Mouse (Mus musculus): Measurements from ENCODE around the gene Popdc3. TPM values are rescaled to one million over a fixed set of nuclear protein-coding genes. Genes with fewer than 3 reads are reported as not detected.
"Not testable (repeated sequence)": the region's sequence is repeated elsewhere in the genome, so short reads cannot be mapped to it uniquely, and the experiment has no call there.

The Popdc3 gene
- not detected in 2 replicates for polyA plus RNA-seq (2012)

DNA sequence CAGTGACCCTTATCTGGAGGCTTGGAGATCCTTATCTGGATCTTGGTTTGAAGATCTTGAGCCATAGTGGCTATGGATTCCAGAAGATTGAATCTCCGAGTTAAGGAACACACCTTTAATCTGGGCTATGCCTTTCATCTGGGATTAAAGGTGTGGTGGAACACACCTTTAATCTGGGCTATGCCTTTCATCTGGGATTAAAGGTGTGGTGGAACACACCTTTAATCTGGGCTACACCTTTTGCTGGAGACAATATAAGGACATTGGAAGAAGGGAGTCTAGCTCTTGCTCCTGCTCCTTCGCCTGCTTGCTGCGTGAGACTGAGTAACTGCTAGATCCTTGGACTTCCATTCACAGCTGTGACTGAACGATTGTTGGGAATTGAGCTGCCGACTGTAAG lies at the start of gene Popdc3:
Gene Popdc3 (plus strand): TSS at position 301 of the 400 bp plus-strand sequence.
- not testable (repeated sequence) for TF ChIP-seq GATA1 (IDR thresholded peaks at IDR 0.05; ENCODE audit: low read length)

DNA sequence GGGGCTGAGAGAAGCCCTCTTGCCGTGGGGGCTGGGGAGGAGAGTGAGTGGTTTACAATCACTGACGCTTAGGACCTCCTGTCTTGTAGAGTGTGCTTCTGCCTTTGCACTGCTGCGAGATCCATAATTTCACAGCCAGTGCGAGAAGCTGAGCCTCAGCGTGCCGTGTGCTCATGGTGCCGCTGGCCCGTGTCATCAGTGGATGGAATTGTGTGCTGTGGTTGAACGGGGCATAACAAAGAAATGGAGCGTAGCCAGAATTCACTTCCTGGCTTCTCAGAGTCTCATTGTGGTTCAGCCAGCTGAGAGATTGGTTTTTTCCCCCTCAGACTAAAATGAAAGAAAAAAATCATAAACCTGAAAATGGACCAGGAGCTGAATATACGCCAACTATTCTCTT lies 48.8 kb upstream of the Popdc3 start:
- TF ChIP-seq GATA1 (IDR thresholded peaks at IDR 0.05; ENCODE audit: low read length) = no peak

DNA sequence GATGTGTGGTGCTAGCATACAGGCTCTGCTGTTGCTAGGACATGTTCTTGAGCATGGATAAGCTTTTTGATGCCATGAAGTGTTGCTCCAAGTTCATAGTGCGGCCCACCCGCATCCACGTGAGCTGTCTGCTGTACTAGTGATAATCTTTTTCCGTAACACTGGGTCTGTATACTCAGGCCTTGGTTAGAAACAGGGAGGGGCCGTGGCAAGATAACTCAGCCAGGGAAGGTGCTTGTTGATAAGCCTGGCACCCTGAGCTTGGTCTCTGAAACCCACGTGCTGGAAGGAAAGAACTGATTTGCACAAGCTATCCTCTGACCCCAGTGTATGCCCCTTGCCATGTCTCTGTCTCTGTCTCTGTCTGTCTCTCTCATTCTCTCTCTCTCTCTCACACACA lies 47.9 kb upstream of the Popdc3 start:
- peak; percentile 84 for TF ChIP-seq GATA1 (IDR thresholded peaks at IDR 0.05; ENCODE audit: low read length)

DNA sequence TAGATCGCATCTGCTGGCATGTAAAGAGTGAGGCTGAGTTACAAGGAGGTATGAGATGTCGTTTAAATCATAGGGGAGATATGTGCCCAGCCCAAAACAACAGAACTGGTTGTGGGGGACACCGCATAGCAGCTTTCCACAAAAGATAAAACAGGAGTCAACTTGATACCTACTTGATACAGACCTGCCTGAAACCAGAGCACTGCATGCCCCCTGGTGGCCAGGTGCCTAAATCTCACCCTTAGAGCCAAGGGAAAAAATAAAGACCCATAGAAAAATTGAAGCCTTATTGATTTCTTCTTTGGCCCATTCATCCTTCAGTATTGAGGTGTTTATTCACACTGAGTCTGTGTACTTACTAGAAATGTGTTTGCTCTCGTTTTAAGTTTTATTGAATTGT lies 45.5 kb upstream of the Popdc3 start:
- no peak for TF ChIP-seq GATA1 (IDR thresholded peaks at IDR 0.05; ENCODE audit: low read length)

DNA sequence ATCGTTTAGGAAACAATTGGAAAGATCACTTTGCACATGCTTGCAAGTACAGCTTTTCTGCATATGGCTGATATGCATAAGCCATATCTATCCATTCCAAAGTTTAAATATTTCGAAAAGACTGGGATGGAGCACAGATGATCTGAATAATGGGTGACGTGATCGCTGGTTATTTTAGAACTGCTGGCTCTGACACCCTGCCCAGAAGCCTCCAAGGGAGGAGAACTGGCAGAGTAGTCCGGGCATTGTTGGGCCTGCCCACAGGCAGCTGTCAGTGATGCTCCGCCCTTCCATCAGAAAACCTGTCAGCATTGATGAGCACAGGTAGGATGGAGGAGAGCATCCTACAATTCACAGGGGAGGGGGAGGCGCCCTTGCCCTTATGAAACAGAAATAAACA lies 41.1 kb upstream of the Popdc3 start:
- TF ChIP-seq GATA1 (IDR thresholded peaks at IDR 0.05; ENCODE audit: low read length) = no peak

DNA sequence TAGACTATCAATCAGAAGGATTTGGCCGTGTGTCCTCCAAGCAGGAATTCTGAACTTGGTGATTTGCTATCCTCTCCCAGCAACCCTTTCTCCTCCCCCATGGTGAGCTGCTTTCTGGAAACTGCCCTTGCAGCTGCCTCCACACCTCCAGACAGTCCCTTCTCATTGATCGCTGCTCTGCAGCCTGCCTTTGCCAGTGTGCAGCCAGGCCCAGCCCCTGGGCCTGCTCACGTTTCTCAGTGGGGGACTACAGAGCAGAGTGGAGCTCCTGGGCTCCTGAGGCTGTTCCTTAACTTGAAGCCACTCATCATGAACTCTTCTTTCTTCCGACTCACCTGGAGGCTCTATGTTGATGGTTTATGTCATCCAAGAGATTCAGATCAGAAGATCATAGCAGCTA lies 38.0 kb upstream of the Popdc3 start:
- TF ChIP-seq GATA1 (IDR thresholded peaks at IDR 0.05; ENCODE audit: low read length) = no peak

DNA sequence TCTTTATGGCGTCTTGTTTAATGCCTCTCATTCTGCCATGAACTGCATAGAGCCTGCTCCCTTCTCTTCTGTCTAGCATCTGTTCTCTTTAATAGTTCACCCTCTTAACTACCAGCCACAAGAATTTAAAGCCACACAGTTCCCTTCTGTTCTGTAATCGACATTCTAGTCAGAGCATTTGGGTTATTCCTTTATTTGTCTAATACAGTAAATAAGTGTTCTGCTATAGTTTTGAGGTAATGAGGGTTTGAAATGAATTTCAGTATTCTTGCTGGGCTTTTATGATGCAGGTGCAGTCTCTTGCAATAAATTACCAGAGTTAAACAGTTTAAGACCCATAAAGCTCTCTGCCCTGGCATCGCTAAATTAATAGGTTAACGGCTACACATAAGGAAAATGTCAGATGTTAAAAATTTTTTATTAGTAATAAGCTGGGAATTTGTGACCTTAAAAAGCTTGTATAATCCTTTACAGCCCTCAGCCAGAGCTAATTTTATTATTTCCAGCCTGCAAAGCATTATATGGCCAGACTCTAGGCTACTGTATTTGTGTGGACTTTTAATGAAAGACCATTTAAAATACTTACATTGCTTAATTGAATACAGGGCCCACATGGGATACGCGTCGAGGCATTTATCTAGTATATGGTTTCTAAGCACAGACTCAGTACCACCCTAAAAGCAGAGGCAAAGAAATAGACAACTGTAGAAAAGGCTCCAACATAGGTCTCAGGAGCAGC lies 37.3 kb upstream of the Popdc3 start:
- no peak for TF ChIP-seq GATA1 (IDR thresholded peaks at IDR 0.05; ENCODE audit: low read length)

DNA sequence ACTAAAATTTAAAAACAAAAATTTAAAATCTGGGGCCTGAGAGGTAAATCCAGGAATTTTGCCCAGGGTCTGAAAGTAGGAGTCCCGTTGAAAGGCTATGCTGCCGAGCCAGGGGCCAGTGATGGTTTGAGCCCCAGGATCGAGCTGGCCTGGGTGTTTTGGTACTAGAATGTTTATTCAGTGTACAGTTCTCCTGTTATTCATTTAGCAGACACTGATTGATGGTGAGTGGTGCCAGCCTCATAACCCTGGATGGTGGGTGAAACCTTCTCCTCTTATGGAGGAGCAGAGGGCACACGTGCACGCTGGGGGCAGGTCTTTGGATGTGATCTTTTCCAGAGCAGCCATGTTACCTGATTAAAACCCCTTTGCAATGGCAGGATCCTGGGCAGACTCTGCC lies 35.5 kb upstream of the Popdc3 start:
- TF ChIP-seq GATA1 (IDR thresholded peaks at IDR 0.05; ENCODE audit: low read length) = no peak

DNA sequence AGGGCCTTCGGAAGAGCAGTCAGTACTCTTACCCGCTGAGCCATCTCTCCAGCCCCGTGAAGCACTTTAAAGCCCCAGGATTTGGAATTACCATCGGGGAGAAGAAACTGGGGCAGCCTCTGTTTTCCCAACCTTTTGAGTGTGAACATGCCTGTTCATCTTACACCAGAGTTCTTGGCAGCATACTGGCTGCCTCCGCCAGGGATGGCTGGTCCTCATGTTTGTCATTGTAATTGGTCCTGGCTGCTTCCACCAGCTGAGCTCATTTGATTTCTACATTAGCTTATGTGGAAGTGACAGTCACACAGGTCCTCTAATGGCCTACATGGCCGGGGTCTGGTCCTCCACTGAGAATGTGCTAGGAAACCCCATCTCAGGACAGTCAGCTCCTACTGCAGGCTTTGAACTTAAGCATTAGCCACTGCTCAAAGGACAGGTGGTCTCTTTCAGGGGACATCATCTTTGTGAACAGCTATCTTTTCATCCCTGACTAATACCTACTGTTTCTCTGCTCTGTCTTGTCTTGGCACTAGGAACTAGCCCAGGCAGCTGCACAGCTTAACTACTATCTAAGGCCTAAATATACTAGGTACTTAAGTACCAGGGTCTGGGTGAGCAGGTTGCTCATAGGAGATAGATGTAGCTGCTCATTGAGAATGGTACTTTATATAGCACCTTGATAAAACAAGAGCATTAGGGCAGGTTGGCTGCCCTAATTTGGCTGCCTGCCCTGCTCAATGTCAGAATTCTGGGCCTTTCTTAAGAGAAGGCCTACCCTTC lies 33.7 kb upstream of the Popdc3 start:
- no peak for TF ChIP-seq GATA1 (IDR thresholded peaks at IDR 0.05; ENCODE audit: low read length)

DNA sequence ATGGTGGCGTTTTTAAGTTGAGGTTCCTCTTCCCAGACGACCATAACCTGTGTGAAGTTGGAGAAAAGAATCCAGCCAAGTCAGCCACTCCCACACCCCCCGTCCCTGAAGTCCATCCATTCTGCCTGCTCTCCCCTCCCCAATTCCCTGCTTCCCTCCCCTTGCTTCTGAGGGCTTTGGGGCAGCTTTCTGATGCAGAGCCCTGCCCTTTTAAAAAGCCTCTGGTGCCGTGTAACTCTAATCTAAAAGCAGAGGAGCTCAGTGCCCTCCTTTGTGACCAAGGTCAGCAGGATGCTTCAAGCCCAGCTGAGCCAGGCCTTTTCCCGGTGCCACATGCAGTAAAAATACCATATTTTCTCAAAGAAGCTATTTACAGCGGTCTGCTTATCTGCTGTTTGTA lies 31.1 kb upstream of the Popdc3 start:
- no peak for TF ChIP-seq GATA1 (IDR thresholded peaks at IDR 0.05; ENCODE audit: low read length)

DNA sequence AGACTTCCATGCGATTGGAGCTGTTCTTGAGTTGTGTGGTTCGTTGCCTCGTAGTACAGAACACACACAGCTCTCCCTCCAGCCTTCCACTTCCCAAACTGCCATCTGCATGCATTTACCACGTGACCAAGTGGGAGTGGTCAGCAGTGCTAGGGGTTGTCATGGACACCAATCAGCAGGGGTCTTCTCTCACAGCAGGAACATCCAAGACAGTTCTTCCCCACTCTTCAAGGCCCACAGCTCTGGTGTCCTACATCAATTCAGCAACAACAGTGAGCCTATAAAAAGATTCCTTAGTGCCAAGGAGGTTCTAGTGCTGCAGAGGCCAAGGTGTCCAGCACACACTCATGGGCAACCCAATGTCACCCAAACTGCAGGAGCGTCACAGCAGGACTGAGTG lies 26.8 kb upstream of the Popdc3 start:
- no peak for TF ChIP-seq GATA1 (IDR thresholded peaks at IDR 0.05; ENCODE audit: low read length)

DNA sequence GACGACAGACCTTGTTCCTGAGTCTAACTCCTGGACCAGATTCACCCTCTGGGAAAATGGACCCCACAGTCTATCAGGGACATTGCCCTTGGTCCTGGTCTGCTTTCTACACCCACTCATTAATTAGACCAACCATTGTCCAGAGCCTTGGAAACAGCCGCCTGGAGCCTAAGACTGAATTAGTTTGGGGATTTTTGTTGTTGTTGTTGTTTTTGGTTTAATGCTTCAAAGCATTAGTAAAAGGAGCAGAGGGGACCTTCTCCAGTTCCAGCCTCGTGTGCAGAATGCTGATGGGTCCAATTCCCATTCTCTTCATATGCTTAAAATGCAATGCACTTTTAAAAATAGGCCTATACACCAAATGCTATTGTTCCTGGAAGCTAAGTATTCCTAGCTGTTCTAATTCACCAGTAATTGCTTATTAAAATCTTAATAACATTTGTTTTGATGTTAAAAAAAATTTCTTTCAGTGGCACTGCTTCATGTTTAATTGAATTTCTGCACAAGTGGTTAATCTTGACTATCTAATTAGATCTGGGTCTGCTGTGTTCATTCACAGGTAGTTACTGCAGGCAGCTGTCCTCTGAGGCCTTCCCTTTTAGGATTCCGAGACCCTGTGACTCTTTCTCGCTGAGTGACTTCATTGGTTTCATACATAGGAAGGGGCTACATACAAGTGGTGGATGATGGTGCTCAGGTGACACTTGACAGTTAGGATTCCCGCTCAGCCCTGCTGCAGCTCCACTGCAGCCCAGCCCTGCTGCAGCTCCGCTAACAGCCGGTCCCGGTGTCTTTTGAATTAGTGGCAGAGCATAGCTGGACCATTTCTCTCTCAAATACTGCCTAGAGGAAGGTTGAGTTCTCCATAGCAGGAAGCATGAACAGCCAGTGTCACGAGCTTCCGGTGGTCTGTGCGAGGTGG lies 25.9 kb upstream of the Popdc3 start:
- TF ChIP-seq GATA1 (IDR thresholded peaks at IDR 0.05; ENCODE audit: low read length) = no peak

DNA sequence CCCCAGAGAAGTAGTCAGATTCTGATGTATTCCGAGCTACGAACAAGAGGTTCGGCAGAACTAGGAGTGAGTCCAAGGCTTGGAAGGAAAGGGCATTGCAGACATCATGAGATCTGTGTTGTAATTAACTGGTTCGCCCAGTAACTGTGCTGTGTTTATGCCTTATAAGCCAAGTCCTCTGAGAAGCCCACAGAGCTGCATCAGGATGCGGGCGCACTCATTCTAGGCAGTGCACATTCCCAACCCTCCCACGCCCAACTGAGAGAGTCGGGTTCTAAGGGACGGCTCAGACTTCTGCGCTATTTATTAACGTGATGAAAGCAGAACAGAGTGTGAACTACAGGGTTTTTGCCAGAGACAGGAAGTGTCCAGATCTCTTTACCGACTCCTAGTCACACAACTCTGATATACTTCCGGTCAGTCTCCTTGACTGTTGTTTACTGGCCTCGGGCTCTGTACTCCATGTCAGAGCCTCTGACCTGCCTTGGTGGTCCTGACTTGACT lies 23.3 kb upstream of the Popdc3 start:
- TF ChIP-seq GATA1 (IDR thresholded peaks at IDR 0.05; ENCODE audit: low read length) = no peak

DNA sequence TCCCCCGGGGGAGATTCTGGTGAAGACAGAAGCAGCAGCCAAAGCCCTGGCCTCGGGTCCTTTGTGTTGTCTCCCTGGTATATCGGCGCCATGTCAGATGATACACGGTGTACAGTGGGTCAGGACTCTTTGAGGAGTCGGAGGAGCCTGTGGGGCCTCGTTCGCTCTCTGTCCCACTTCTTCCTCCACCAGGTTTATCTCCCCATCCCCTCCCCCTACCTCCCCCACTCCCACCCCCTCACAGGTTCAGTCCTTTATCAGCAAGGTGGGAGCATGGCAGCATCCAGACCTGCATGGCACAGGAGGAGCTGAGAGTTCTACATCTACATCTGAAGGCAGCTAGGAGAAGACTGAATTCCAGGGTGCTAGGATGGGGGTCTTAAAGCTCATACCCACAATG lies 12.0 kb upstream of the Popdc3 start:
- TF ChIP-seq GATA1 (IDR thresholded peaks at IDR 0.05; ENCODE audit: low read length) = no peak

DNA sequence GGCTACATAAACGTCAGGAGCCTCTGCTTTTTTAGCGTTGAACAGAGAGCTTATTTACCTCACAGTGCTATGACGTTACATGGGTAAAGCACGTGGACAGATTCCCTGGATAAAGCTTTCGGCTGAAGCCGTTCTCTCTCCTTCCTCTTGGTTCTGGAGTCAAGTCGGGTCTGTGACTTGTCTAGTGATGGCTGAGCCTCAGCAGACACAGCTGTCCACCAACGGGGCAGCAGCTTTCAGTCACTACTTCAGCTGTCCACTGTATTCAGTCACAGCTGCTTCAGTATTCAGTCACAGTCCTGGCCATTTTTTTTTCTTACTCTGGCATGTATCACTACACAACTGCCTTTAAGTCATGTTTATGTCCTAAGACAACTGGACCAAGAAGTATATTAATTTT lies 4.0 kb upstream of the Popdc3 start:
- TF ChIP-seq GATA1 (IDR thresholded peaks at IDR 0.05; ENCODE audit: low read length) = no peak

DNA sequence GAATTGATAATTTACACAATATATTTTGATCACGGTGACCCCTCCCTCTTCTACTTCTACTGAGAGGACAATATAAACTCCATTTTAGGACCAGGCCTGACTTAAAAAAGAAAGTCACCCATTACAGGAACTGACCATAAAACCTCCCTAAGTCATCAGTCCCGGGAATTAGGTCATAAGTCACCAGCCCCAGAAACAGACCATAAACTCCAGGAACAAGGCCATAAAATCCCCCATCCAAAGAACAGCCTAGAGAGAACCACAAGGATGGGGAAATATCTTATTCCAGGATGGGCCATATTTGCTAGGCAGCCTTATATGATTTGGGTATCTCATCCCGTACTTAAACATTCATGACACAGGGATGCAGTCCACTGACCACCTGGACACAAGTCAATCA lies 3.6 kb upstream of the Popdc3 start:
- no peak for TF ChIP-seq GATA1 (IDR thresholded peaks at IDR 0.05; ENCODE audit: low read length)
